Mouse (Mus musculus): Measurements from ENCODE around the gene Ahsa1.
"Not testable (repeated sequence)": the region's sequence is repeated elsewhere in the genome, so short reads cannot be mapped to it uniquely, and the experiment has no call there.

The Ahsa1 gene

DNA sequence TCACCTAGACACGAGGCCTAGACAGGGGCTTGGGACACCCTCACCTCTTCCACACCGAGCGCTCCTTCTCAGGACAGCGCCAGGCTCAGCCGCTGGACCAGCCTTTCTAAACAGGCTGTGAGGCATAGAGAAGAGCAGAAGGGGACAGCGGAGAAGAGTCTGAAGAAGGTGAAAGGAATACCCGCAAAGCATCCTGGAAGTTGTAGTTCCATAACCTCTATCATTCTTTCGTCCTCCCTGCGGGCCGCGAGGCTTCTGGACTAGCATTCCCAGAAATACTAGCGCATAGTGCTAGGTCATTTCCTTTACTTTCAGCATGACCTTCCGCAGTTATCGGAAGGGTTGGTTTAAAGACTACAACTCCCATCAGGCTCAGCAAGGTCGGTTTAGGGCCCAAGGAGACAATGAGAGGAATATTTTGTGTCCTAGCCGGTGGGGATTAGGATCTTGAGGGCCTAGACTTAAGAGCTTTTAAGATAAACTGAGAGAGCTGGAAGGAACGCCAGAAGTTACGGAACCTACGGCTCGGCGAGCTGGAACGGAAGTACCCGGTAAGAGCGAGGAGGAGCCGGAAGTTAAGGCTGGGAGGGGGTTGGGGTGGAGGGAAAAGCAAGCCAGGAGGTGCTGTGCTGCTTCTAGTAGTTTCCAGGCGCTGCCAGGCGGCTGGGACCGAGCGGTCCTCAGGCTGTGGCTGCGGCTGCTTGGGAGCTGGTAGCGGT, at the start of gene Ahsa1, which contains the start of gene Vipas39:
TSS of gene Ahsa1 (plus strand) at position 372 of the 719 bp plus-strand sequence.
TSS of gene Vipas39 (minus strand) at position 149 of the 719 bp plus-strand sequence.
- ATAC-seq (ENCODE audit: low TSS enrichment) = peak; percentile 97

DNA sequence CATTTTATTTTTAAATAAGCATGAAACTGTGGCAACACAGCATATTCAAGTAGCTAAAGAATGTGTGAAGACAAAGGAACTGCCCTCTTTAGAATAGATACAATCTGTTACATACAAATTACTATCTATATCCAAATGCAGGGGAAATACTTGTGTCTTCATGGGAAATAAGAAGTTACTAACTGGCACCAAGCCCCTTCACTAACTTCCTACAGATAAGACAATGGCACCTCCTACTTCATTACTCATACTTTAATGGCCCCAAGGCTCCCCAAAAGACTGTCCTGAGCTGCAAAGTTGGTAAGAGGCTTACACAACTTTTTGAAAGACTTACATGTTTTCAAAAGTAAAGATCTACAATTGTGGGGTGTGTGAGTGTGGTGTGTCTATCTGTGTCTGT, 48.7 kb upstream of the Ahsa1 start:
- no peak for ATAC-seq (ENCODE audit: low TSS enrichment)

DNA sequence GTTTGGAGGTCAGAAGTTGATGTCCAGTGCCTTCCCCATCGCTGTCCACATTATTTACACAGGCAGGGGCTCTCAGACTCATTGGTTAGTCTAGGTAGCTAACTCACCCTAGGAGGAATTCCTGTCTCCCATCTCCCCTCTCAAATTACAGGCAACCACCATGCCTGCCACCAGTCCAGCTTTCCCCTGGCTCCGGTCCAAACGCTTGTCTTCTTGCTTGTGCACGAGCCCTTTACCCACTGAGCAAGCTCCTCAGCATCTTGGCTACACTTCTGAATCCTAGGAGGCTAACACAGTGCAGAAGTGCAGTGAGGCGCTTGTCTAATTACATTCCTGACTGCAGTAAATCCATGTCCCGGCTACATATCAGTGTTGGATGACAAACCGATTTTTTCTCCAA, 46.9 kb upstream of the Ahsa1 start:
- no peak for ATAC-seq (ENCODE audit: low TSS enrichment)

GRCm38 (mm10) chr12:87224950-87225349, 41.3 kb upstream of the Ahsa1 start:
- ATAC-seq (ENCODE audit: low TSS enrichment) = no peak

DNA sequence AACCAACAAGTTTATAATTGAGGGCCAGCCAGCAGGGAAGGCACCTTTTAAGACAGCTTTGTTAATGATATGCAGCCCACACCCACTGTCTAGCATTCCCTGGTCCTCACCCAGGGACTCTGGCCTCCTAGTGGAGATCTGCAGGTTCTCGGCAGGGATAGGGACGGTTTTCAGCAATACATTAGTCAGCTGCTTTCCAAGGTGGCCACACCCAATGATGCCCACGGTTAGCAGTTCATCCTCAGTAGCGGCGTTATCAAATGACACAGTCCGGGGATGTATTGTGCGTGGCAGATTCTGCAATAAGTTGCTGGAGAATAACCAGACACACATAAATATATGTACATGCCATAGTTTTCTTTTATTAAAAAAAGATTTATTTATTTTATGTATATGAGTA, 39.5 kb upstream of the Ahsa1 start:
- no peak for ATAC-seq (ENCODE audit: low TSS enrichment)

DNA sequence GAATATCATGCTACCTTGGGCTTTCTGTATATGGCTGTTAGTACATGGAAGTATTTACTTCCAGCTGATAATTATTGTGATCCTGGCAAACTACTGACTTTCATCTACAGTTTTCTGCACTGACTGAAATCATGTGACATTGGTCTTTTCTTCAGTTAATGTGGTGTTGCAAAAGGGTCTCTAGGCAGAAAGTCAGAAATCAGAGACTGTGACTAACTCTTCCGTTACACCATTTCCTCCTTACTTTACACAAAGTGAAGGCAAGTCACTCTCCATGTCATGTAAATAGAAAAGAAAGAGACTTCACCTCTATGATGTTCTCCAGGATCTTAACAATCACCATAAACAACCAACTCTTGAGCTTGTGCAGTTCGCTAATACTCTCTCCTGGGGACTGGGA, 36.6 kb upstream of the Ahsa1 start:
- ATAC-seq (ENCODE audit: low TSS enrichment) = no peak

GRCm38 (mm10) chr12:87230379-87230895, 35.8 kb upstream of the Ahsa1 start:
- ATAC-seq (ENCODE audit: low TSS enrichment) = no peak

GRCm38 (mm10) chr12:87236882-87237483, 29.3 kb upstream of the Ahsa1 start:
- peak; percentile 55; the same call in 1 of the 2 replicates for ATAC-seq (ENCODE audit: low TSS enrichment)

GRCm38 (mm10) chr12:87238632-87239031, 27.6 kb upstream of the Ahsa1 start, which contains the start of gene Noxred1:
TSS of gene Noxred1 (minus strand) at chr12:87238732.
- ATAC-seq (ENCODE audit: low TSS enrichment) = 0 out of 2 replicates have a peak, but pooled peaks have one; percentile 5

DNA sequence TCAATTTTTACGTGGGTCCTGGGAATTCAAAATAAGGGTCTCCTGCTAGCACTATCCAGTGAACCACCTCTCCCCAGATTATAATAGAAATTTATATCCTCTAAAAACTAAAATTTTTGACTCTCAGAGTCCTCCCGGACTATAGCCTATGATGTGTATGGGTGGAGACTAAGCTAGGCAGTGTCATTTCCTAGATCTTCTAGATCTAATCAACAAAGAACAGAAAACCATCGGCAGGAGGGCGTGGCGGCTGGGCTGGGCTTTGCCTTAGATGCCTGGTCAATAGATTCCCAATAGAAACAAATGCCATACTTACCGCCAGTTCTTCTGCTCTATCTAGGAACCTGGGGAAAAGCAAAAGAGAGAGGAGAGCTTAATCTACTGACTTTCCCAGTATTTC, 16.1 kb upstream of the Ahsa1 start:
- ATAC-seq (ENCODE audit: low TSS enrichment) = no peak

- ATAC-seq (ENCODE audit: low TSS enrichment) = peak; percentile 59
Observed at GRCm38 (mm10) chr12:87253878-87254277, 12.4 kb upstream of the Ahsa1 start.

- no peak for ATAC-seq (ENCODE audit: low TSS enrichment)
Observed at GRCm38 (mm10) chr12:87256629-87257028, 9.7 kb upstream of the Ahsa1 start.

DNA sequence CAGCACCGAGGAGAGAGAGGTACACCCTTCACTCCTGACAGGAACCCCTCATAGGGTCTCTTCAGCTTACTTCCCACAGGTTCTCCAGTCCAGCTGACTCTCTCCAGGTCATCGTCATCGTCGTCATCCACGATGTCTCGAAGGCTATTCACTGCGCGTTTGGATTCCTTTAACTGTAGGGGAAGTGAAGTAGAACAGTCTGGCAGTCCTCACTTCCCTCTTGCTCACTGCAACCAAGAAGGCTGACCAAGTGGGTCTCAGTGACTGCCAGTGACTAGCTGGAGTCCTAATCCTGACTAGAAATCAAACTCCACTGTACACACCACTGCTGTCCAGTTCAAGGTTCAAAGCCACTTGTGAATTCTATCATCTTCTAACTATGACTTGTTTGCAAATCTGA, 5.7 kb upstream of the Ahsa1 start:
- no peak for ATAC-seq (ENCODE audit: low TSS enrichment)

DNA sequence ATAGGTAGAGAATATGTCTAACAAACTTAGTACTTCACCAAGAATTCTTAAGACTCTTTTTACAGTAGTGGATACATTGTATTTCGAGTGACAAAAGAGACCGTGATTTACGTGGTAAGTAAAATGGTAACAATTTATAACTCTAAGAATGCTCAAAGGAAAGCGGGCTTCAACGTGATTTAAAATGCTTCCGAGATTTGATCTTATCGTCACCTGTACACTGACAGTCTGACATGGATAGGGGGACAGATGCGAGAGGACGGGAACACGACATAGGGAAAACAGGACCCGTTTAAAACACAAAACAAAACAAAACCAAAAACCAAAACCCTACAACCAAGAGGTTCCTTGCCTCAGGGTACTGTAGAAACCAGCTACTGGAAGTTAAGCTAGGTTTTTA, 835 bp upstream of the Ahsa1 start:
- no peak for ATAC-seq (ENCODE audit: low TSS enrichment)

- ATAC-seq (ENCODE audit: low TSS enrichment) = peak; percentile 8; the same call in 1 of the 2 replicates
Observed at GRCm38 (mm10) chr12:87266827-87267603, 736 bp downstream of the Ahsa1 start.

GRCm38 (mm10) chr12:87267682-87268081, 1.4 kb downstream of the Ahsa1 start:
- ATAC-seq (ENCODE audit: low TSS enrichment) = no peak

DNA sequence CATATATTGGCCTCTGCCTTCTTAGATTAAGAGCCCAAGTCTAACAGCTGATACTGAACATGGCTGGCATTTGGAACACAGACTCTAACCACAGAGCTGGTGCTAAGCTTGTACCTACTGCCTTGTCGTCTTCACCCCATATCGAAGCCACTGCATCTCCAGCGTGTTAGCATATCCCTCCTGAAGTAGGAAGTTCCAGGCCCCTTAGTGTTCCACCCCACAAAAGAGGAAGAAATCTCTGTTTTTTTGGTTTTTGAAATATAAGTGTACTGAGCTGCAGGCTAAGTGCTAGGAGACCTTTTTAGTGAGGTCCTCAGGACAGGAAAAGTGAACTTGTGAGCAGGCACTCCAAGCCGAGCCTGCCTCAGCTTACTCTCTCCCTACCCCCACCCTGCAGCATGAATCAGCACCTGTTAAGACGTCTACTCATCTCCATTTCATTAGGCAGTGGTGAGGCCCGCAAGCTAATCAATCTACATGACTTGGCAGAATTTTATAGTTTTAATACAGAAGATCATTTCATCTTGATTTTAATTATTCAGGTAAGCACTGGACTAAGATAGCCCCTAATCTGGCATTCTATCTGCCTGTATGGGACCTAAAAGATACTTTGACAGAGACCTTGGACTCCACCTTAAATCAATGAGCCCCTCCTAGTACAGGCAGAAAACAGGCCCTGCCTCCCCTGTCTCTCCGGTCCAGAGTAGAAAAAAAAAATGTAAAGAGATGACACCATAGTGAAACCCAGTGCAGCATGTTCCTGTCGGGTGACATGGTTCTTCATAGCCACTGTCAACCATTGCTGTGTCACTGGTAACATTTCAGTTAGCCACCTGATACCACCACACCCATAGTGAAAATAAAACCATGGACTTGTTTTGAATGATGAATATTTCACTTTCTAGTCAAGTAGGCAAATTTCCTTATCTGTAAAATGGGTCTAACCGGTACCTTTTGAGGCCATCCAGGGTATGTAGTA, 8.9 kb downstream of the Ahsa1 start:
- ATAC-seq (ENCODE audit: low TSS enrichment) = no peak

- not testable (repeated sequence) for ATAC-seq (ENCODE audit: low TSS enrichment)
Observed at GRCm38 (mm10) chr12:87277251-87277650, 11.0 kb downstream of the Ahsa1 start.

- no peak for ATAC-seq (ENCODE audit: low TSS enrichment)
Observed at GRCm38 (mm10) chr12:87278118-87278730, 11.9 kb downstream of the Ahsa1 start.

DNA sequence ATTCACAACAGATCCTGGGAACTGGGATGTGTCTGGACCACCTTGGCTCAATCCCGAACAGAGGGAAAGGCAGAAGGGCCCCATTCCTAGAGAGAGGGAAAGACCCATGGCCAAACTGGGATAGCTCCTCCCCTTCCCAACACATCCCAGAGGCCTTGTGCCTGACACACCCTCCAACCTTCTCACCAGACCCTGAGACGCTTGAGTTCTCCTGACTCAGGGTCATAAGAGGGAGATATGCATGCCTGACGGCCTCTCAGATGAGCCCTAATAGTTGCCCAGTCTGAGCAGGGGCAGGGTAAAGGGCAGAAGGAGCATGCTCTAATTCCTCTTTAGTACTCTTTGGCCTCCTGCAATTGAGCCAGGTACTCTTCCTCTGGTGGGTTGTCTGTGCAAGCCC, 13.1 kb downstream of the Ahsa1 start:
- no peak for ATAC-seq (ENCODE audit: low TSS enrichment)

GRCm38 (mm10) chr12:87279879-87280278, 13.6 kb downstream of the Ahsa1 start:
- no peak for ATAC-seq (ENCODE audit: low TSS enrichment)
